Mouse (Mus musculus): ENCODE measurements at regions not wholly inside any gene's neighbourhood (a gene's known extent, or its start where the extent isn't known, plus 50 kb on each side); places are given as distances from the start of the nearest gene placed in this dataset.

GRCm38 (mm10) chr6:93066553-93067376 is 123.5 kb upstream of the Adamts9 start:
- TF ChIP-seq CTCF (IDR thresholded peaks at IDR 0.05; ENCODE audit: low read depth, low read length) (no peak), POLR2A (IDR thresholded peaks at IDR 0.05; ENCODE audit: extremely low read depth, insufficient read depth, low read length) (no peak)

Data from liver, adult 2 months (tissue).